Mouse (Mus musculus) c-Kit-positive CD71-positive TER-119-positive erythroid progenitor cells, embryonic 14.5 days (primary cell): ENCODE data around the gene 4933415F23Rik.
"Not testable (repeated sequence)": the region's sequence is repeated elsewhere in the genome, so short reads cannot be mapped to it uniquely, and the experiment has no call there.

Experiments
- DNase-seq: peaks from one replicate; pipeline ENCODE4 v3.0.0-alpha.2; 2013; ENCODE audit warnings: low spot score

Gene 4933415F23Rik

GRCm38 (mm10) chr1:23102021-23102420 is at the start of gene 4933415F23Rik:
Gene 4933415F23Rik (minus strand): TSS chr1:23102253.
- DNase-seq = no peak

- DNase-seq = no peak
Measured at GRCm38 (mm10) chr1:23151722-23152121, 49.7 kb upstream of the 4933415F23Rik start.

GRCm38 (mm10) chr1:23146198-23146873 is 44.3 kb upstream of the 4933415F23Rik start:
- DNase-seq = no peak

GRCm38 (mm10) chr1:23141121-23141811 is 39.2 kb upstream of the 4933415F23Rik start:
- DNase-seq = no peak

- DNase-seq = not testable (repeated sequence)
Measured at GRCm38 (mm10) chr1:23140530-23140929, 38.5 kb upstream of the 4933415F23Rik start.

GRCm38 (mm10) chr1:23120901-23121300 is 18.8 kb upstream of the 4933415F23Rik start:
- no peak for DNase-seq

- DNase-seq = no peak
Measured at GRCm38 (mm10) chr1:23119406-23119805, 17.4 kb upstream of the 4933415F23Rik start.

GRCm38 (mm10) chr1:23117423-23117822 is 15.4 kb upstream of the 4933415F23Rik start:
- no peak for DNase-seq

- DNase-seq = no peak
Measured at GRCm38 (mm10) chr1:23109191-23109590, 7.1 kb upstream of the 4933415F23Rik start.

- no peak for DNase-seq
Measured at GRCm38 (mm10) chr1:23102881-23103280, 828 bp upstream of the 4933415F23Rik start.

- DNase-seq = no peak
Measured at GRCm38 (mm10) chr1:23099791-23100190, 2.3 kb downstream of the 4933415F23Rik start.

GRCm38 (mm10) chr1:23098451-23098850 is 3.6 kb downstream of the 4933415F23Rik start:
- no peak for DNase-seq

GRCm38 (mm10) chr1:23097996-23098395 is 4.1 kb downstream of the 4933415F23Rik start:
- no peak for DNase-seq

GRCm38 (mm10) chr1:23067715-23068114 is 34.3 kb downstream of the 4933415F23Rik start:
- DNase-seq = no peak

- no peak for DNase-seq
Measured at GRCm38 (mm10) chr1:23064717-23065475, 37.2 kb downstream of the 4933415F23Rik start.

GRCm38 (mm10) chr1:23063946-23064345 is 38.1 kb downstream of the 4933415F23Rik start:
- DNase-seq = no peak

GRCm38 (mm10) chr1:23061614-23062373 is 40.3 kb downstream of the 4933415F23Rik start:
- DNase-seq = peak; percentile 31

GRCm38 (mm10) chr1:23060056-23060455 is 42.0 kb downstream of the 4933415F23Rik start:
- no peak for DNase-seq
